Mouse (Mus musculus): ENCODE measurements at regions not wholly inside any gene's neighbourhood (a gene's known extent, or its start where the extent isn't known, plus 50 kb on each side); places are given as distances from the start of the nearest gene placed in this dataset.
"Not testable (repeated sequence)": the region's sequence is repeated elsewhere in the genome, so short reads cannot be mapped to it uniquely, and the experiment has no call there.

- not testable (repeated sequence) for H3K4me2 ChIP-seq; ATAC-seq (replicated peaks); H3K4me3 ChIP-seq
Observed at GRCm38 (mm10) chr3:3302657-3303056, 2447.9 kb upstream of the Gm8797 start.

GRCm38 (mm10) chr3:3308461-3308860, 2442.1 kb upstream of the Gm8797 start:
- no peaks in the 10 kb centered on the region for H3K27me3 ChIP-seq (replicated peaks)
- no peak overlapping the region for H3K9ac ChIP-seq
- H3K36me3 ChIP-seq (replicated peaks): no peaks in the 10 kb centered on the region
- no peak overlapping the region for H3K27ac ChIP-seq
- H3K4me1 ChIP-seq: no peaks in the 10 kb centered on the region
- 0 out of 2 replicates have a peak, but pooled peaks cover 5% of the 10 kb centered on the region for H3K9me3 ChIP-seq
- WGBS: 69% methylated on average over 14 of the region's 14 CpGs
- H3K4me2 ChIP-seq: peak overlapping the region; percentile 13; the same call in 1 of the 2 replicates
- H3K4me3 ChIP-seq: no peak overlapping the region; the same call in 1 of the 2 replicates
- 0 out of 2 replicates have a peak, but pooled peaks have one; percentile 11 for ATAC-seq (replicated peaks)

More at GRCm38 (mm10) chr3:3302657-3303056, 2447.9 kb upstream of the Gm8797 start:
- not testable (repeated sequence) for H3K27me3 ChIP-seq (replicated peaks); H3K4me1 ChIP-seq; H3K36me3 ChIP-seq (replicated peaks); H3K27ac ChIP-seq; H3K9me3 ChIP-seq; H3K9ac ChIP-seq
- 38% methylated on average over 6 of the region's 6 CpGs for WGBS

- no peak overlapping the region; the same call in 1 of the 2 replicates for H3K4me3 ChIP-seq
- H3K27me3 ChIP-seq (replicated peaks): no peaks in the 10 kb centered on the region
- ATAC-seq (replicated peaks): 0 out of 2 replicates have a peak, but pooled peaks have one; percentile 54
- H3K4me2 ChIP-seq: peak overlapping the region; percentile 13
- no peak overlapping the region for H3K27ac ChIP-seq
- H3K9ac ChIP-seq: no peak overlapping the region
- H3K36me3 ChIP-seq (replicated peaks): no peaks in the 10 kb centered on the region
- H3K4me1 ChIP-seq: no peaks in the 10 kb centered on the region
- 0 out of 2 replicates have a peak, but pooled peaks cover 5% of the 10 kb centered on the region for H3K9me3 ChIP-seq
- 66% methylated on average over 17 of the region's 18 CpGs for WGBS
Observed at GRCm38 (mm10) chr3:3308996-3309395, 2441.6 kb upstream of the Gm8797 start.

- H3K36me3 ChIP-seq (replicated peaks): no peaks in the 10 kb centered on the region
- no peak overlapping the region for H3K4me3 ChIP-seq
- H3K4me1 ChIP-seq: no peaks in the 10 kb centered on the region
- no peak overlapping the region for H3K27ac ChIP-seq
- 33% methylated on average over 1 of the region's 1 CpGs for WGBS
- no peaks in the 10 kb centered on the region for H3K27me3 ChIP-seq (replicated peaks)
- no peak overlapping the region for H3K9ac ChIP-seq
- H3K4me2 ChIP-seq: no peak overlapping the region
- H3K9me3 ChIP-seq: 0 out of 2 replicates have a peak, but pooled peaks cover 5% of the 10 kb centered on the region
- no peak for ATAC-seq (replicated peaks)
Observed at GRCm38 (mm10) chr3:3310811-3311210, 2439.8 kb upstream of the Gm8797 start.

- WGBS: 47% methylated on average over 5 of the region's 5 CpGs
- H3K27me3 ChIP-seq (replicated peaks): no peaks in the 10 kb centered on the region
Observed at GRCm38 (mm10) chr3:3349634-3350033, 2401.0 kb upstream of the Gm8797 start.

GRCm38 (mm10) chr3:3370859-3371258, 2379.7 kb upstream of the Gm8797 start:
- H3K4me3 ChIP-seq; H3K9me3 ChIP-seq; H3K27me3 ChIP-seq (replicated peaks); H3K36me3 ChIP-seq (replicated peaks); H3K4me2 ChIP-seq; H3K27ac ChIP-seq; H3K4me1 ChIP-seq; H3K9ac ChIP-seq; ATAC-seq (replicated peaks): not testable (repeated sequence)

More at GRCm38 (mm10) chr3:3349634-3350033, 2401.0 kb upstream of the Gm8797 start:
- ATAC-seq (replicated peaks): no peak
- Histone ChIP-seq H3K4me2 (no peak overlapping the region), H3K27ac (no peak overlapping the region), H3K9me3 (no peaks in the 10 kb centered on the region), H3K4me1 (no peaks in the 10 kb centered on the region), H3K4me3 (no peak overlapping the region), H3K9ac (no peak overlapping the region), H3K36me3 (replicated peaks) (no peaks in the 10 kb centered on the region)

- Histone ChIP-seq H3K4me3 (no peak overlapping the region), H3K27me3 (replicated peaks) (no peaks in the 10 kb centered on the region), H3K9ac (no peak overlapping the region), H3K36me3 (replicated peaks) (no peaks in the 10 kb centered on the region), H3K27ac (no peak overlapping the region), H3K9me3 (no peaks in the 10 kb centered on the region), H3K4me1 (no peaks in the 10 kb centered on the region), H3K4me2 (no peak overlapping the region)
- WGBS: 23% methylated on average over 3 of the region's 3 CpGs
- peak; percentile 95 for ATAC-seq (replicated peaks)
Observed at GRCm38 (mm10) chr3:3388056-3388770, 2362.4 kb upstream of the Gm8797 start.

Data from midbrain, embryonic 15.5 days (tissue).